Mouse (Mus musculus) hematopoietic stem cell, adult 5-6 weeks (primary cell): Measurements from ENCODE around the gene Scd3. TPM values are rescaled to one million over a fixed set of nuclear protein-coding genes. Genes with fewer than 3 reads are reported as not detected.
"Not testable (repeated sequence)": the region's sequence is repeated elsewhere in the genome, so short reads cannot be mapped to it uniquely, and the experiment has no call there.

Experiments used
- ATAC-seq, 2 experiments: fragments of 125-278 bp in 1 of 2; replicated peaks in 1 of 2; 2 replicates each; pipeline ENCODE4 v1.8.0; 2016 to 2017; ENCODE audit warnings: inconsistent platforms in 2 of 2, mild to moderate bottlenecking in 2 of 2, moderate number of reproducible peaks in 2 of 2, low read depth in 1 of 2, moderate TSS enrichment in 1 of 2; ENCODE audit not compliant: low FRiP score in 2 of 2, poor library complexity in 2 of 2, severe bottlenecking in 2 of 2, insufficient read depth in 1 of 2, low TSS enrichment in 1 of 2
- total RNA-seq: library from RNA; stranded (forward); fragments of 172-1452, 232-1000 nt; gene quantifications from 2 replicates; pipeline ENCODE4 v1.2.3, GENCODE M21; 2017

The Scd3 gene
- total RNA-seq, 1 experiment from 2014 or later: 0.20 TPM

GRCm38 (mm10) chr19:44217958-44218525, 15.0 kb downstream of the Scd3 start:
- peak in 1 of 2 experiments; percentile 56; a peak in 3 of 4 replicates for ATAC-seq

- peak; percentile 75 to 87 for ATAC-seq
Measured at GRCm38 (mm10) chr19:44225728-44226127, 22.7 kb downstream of the Scd3 start.

- no peak for ATAC-seq
Measured at GRCm38 (mm10) chr19:44229776-44230175, 26.7 kb downstream of the Scd3 start.

GRCm38 (mm10) chr19:44230212-44230611, 27.1 kb downstream of the Scd3 start:
- no peak for ATAC-seq

- ATAC-seq: no peak
Measured at GRCm38 (mm10) chr19:44231608-44232151, 28.6 kb downstream of the Scd3 start.

GRCm38 (mm10) chr19:44237471-44238006, 34.5 kb downstream of the Scd3 start:
- no peak for ATAC-seq

GRCm38 (mm10) chr19:44238906-44239305, 35.8 kb downstream of the Scd3 start:
- ATAC-seq: no peak

GRCm38 (mm10) chr19:44245761-44246171, 42.7 kb downstream of the Scd3 start:
- no peak for ATAC-seq

GRCm38 (mm10) chr19:44246341-44246911, 43.4 kb downstream of the Scd3 start:
- ATAC-seq: no peak

GRCm38 (mm10) chr19:44247281-44248080, 44.4 kb downstream of the Scd3 start:
- peak; percentile 1 to 7; a peak in 1 of 4 replicates for ATAC-seq

- peak; percentile 99 for ATAC-seq
Measured at GRCm38 (mm10) chr19:44248081-44248853, 45.2 kb downstream of the Scd3 start.

GRCm38 (mm10) chr19:44248854-44249351, 45.8 kb downstream of the Scd3 start:
- no peak for ATAC-seq

GRCm38 (mm10) chr19:44251138-44251537, 48.1 kb downstream of the Scd3 start:
- not testable (repeated sequence) for ATAC-seq

- ATAC-seq: no peak
Measured at GRCm38 (mm10) chr19:44251936-44252558, 49.0 kb downstream of the Scd3 start.

GRCm38 (mm10) chr19:44254106-44254505, 51.0 kb downstream of the Scd3 start:
- ATAC-seq: not testable (repeated sequence)

GRCm38 (mm10) chr19:44257377-44257966, 54.4 kb downstream of the Scd3 start:
- ATAC-seq: no peak
